Mouse (Mus musculus) left cerebral cortex, postnatal 14 days (tissue): ENCODE data around the gene Parm1. TPM values are rescaled to one million over a fixed set of nuclear protein-coding genes. Genes with fewer than 3 reads are reported as not detected.

Source experiments
- DNase-seq, 2 experiments: peaks; one replicate each; pipeline ENCODE4 v3.0.0; 2021 to 2022; ENCODE audit warnings: low spot score in 2 of 2, mixed read lengths in 1 of 2
- intact Hi-C: fragments of 180-260 bp; cut with DNase I; formaldehyde crosslinking; loops from one replicate; pipeline ENCODE4 v1.15.1; 2025
- total RNA-seq, 2 experiments: library from RNA; stranded (reverse); gene quantifications; 2 replicates each; pipeline ENCODE4 v1.2.3; 2021

The Parm1 gene
- total RNA-seq, 2 experiments from 2014 or later = 36.6 to 43.7 TPM

- intact Hi-C loops = no loop called here
- DNase-seq = no peak
These were observed 46.6 kb downstream of the Parm1 start for GRCm38 (mm10) chr5:91564054-91564453.

GRCm38 (mm10) chr5:91565458-91565857 lies 48.0 kb downstream of the Parm1 start:
- no peak for DNase-seq

GRCm38 (mm10) chr5:91566591-91566990 lies 49.2 kb downstream of the Parm1 start:
- intact Hi-C loops = no loop called here
- no peak for DNase-seq

More at GRCm38 (mm10) chr5:91565458-91565857, 48.0 kb downstream of the Parm1 start:
- intact Hi-C loops = no loop called here

DNA sequence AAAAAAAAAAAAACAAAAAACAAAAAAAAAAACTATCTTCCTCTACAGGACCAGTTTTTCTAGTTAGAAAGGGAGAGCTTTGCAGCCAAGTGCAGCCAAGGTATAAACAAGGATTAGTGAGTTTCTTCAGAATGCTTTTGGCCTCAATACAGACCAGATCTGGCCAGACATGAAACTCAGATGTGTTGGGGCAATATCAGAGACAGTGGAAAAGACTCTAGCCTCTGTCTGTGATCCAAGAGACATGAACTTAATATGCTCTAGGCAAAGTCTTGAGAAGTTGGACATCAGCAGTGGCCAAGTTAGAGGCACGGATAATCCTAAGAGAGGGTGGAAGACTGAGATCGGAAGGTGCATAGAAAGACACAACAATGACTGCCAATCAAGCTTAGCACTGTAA lies 56.8 kb downstream of the Parm1 start:
- intact Hi-C loops = no loop called here
- no peak for DNase-seq

DNA sequence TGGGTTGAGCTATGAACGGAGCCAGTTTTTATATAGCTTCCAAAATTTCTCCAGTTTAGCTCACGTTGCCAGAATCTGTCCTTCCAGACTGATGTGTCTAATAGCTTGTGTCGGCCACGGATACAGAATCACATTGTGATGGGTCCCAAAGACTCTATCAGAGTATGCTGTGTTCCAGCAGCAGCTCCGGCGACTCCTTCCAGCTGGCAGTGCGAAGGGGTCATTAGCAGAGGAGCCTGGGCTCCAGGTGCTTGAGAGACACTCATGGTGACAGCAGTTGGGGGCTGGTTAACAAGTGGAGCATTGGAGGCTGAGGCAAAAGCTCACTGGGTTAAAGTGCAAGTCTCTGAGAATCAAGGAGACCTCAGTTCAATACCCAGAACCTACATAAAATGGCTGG lies 61.5 kb downstream of the Parm1 start:
- no peak for DNase-seq
- intact Hi-C loops = no loop called here

- no peak for DNase-seq
- intact Hi-C loops = no loop called here
These were observed 64.4 kb downstream of the Parm1 start for GRCm38 (mm10) chr5:91581799-91582198.

DNA sequence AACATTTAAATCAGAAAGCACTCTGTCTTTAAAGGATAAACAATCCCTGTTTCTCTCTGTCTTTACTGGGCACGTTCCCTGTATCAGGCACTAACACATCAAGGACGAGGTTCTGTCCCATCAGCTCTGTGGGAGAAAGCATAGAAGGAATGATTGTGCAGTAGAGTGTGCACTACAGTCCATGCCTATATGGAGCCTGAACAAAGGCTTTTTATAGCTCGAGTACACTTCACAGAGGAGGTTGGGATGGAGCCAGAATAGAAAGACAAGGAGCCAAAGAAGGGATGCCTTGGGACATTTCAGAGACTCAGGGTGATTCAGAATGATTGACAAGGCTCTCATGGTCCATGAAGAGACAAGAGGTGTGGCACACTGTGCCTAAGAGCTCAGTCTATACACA lies 68.8 kb downstream of the Parm1 start:
- DNase-seq = peak in 1 of 2 experiments; percentile 9
- intact Hi-C loops = no loop called here

DNA sequence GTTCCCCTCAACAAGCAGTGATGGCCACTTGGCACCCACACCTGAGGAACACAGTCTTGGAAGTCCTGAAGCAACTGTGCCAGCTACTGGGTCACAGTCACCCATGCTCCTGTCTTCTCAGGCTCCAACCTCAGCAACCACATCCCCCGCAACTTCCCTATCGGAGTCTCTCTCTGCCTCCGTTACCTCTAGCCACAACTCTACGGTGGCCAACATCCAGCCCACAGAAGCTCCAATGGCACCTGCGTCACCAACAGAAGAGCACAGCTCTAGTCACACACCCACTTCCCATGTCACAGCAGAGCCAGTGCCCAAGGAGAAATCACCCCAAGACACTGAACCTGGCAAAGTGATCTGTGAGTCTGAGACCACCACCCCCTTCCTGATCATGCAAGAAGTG lies 76.7 kb downstream of the Parm1 start:
- intact Hi-C loops = no loop called here
- DNase-seq = no peak

- intact Hi-C loops = no loop called here
- no peak for DNase-seq
These were observed 79.8 kb downstream of the Parm1 start for GRCm38 (mm10) chr5:91597216-91597615.

DNA sequence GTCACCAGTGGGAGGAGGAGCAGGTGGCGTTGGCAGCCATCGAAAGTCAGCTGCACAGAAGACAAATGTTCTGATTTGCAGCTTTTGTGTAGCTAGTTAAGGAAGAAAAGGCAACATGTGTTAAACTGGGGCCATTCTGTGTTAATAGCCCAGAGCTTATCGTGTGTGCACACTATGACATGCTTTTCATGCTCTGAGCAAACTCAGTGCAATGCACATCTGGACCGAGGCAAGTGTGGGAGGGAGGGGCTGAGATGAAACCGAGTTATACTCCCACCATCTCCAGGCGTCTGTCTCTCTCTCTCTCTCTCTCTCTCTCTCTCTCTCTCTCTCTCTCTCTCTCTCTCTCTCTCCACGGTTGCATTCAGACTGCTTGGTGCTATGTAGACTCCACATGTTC lies 82.4 kb downstream of the Parm1 start:
- intact Hi-C loops = no loop called here
- no peak for DNase-seq

GRCm38 (mm10) chr5:91603347-91603746 lies 85.9 kb downstream of the Parm1 start:
- no peak for DNase-seq
- intact Hi-C loops = no loop called here

GRCm38 (mm10) chr5:91603787-91604439 lies 86.5 kb downstream of the Parm1 start:
- DNase-seq = no peak
- intact Hi-C loops = no loop called here

- DNase-seq = no peak
- intact Hi-C loops = no loop called here
These were observed 89.8 kb downstream of the Parm1 start for GRCm38 (mm10) chr5:91607234-91607633.

DNA sequence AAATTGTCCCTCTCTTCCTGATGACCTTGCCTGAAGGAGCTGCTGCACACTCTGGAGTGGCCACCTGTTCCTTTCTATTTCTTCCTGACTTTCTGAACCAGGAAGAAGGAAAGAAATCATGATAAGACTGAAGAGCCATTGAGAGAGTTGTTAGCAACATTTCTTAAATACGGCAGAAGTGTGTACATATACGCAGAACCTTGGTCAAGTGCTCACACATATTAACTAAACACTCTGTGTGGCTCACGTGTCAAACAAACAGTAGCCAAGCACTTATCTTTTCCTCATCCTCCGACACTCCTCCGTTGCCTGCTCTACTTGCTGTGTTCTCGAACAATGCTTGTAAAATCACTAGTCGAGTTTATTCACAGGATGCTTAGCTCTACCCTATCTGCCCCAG lies 90.4 kb downstream of the Parm1 start:
- intact Hi-C loops = no loop called here
- DNase-seq = no peak

- DNase-seq = no peak
- intact Hi-C loops = no loop called here
These were observed 91.6 kb downstream of the Parm1 start for GRCm38 (mm10) chr5:91609041-91609440.

GRCm38 (mm10) chr5:91609511-91610300 lies 92.3 kb downstream of the Parm1 start:
- DNase-seq = no peak
- intact Hi-C loops = no loop called here

GRCm38 (mm10) chr5:91610499-91610898 lies 93.1 kb downstream of the Parm1 start:
- no peak for DNase-seq
- intact Hi-C loops = no loop called here

DNA sequence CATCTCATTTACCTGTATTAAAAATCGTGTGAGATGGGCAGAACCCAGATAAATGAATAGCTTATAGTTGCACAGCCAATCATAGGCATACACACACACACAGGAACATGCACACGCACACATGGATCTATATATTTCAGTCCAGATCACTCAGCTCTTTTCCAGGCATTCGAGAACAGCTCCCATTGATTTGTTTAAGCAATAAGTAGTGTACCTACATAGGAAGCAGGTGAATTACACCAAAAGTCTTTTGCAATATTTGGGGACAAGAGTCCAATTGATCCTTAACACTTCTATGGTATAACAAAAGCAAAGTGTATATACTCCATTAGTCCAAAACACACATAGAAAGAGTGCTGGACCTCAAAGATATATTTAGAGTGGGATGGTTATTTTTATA lies 94.2 kb downstream of the Parm1 start:
- DNase-seq = no peak
- intact Hi-C loops = no loop called here

DNA sequence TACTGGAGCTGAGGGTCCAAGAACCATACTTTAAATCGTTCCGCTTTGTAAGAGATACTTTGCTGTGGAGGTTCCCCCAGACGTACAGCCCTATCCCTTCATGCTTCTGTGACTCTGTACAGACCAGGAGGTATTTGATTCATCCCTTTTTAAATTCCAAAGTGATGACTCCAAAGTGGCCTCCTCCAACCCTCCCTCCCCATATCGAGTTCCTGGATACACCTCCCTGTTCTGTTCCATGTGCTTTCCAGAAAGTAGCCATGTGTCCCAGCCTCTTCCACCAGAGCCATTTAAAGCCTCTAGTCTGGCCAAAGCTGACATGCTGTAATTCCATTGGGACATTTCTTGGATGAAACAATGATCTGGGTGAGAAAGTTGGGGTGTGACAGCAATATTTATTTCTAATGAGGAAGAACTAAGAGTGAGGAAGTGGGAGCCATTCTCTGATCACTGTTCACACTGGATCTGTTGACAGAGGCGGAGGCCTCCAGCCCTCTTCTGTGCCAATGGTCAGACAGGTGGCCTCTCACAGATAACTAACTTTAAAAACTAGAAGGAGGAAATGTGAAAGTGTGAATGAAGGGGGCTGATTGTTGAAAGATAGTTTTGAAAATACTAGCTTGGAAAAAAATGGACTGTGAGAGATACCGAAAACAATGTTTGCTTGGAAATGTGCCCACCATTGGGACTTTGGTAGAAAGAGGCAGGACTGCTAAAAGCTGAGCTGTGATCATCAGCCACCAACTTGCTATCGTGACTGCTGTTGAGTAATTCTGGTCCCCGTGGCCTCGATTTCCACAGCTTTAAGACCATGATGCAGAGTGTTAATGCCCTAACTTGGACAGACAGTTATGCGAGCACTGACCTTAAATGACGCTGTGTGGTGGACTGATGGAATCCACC lies 100.2 kb downstream of the Parm1 start:
- intact Hi-C loops = no loop called here
- DNase-seq = no peak

- DNase-seq = no peak
- intact Hi-C loops = no loop called here
These were observed 101.3 kb downstream of the Parm1 start for GRCm38 (mm10) chr5:91618661-91619173.
